Mouse (Mus musculus) MEL (cell line): ENCODE measurements around the gene Rhox3h. TPM values are rescaled to one million over a fixed set of nuclear protein-coding genes. Genes with fewer than 3 reads are reported as not detected.
"Not testable (repeated sequence)": the region's sequence is repeated elsewhere in the genome, so short reads cannot be mapped to it uniquely, and the experiment has no call there.

Experiments
- DNase-seq: peaks from one replicate; pipeline ENCODE4 v3.0.0; 2011; ENCODE audit warnings: low read depth, low spot score
- H3K27ac ChIP-seq: 2 replicates; pipeline ENCODE4 v1.5.1; 2012; ENCODE audit warnings: low read depth, mild to moderate bottlenecking, control low read depth, low read length, moderate library complexity; ENCODE audit not compliant: control insufficient read depth
- H3K27me3 ChIP-seq, 2 experiments: fragments of 150-350 bp in 1 of 2; sonication (generic) in 1 of 2; 2 replicates each; pipeline ENCODE4 v1.6.1; 2012; ENCODE audit warnings: low read length in 2 of 2, mild to moderate bottlenecking in 2 of 2, improper control_type of control experiment in 1 of 2, moderate library complexity in 1 of 2; ENCODE audit not compliant: insufficient read depth in 2 of 2, control insufficient read depth in 1 of 2
- H3K36me3 ChIP-seq, 2 experiments: 2 replicates each; pipeline ENCODE4 v1.6.1; 2012 to 2014; ENCODE audit warnings: low read length in 2 of 2, improper control_type of control experiment in 1 of 2, inconsistent platforms in 1 of 2, mild to moderate bottlenecking in 1 of 2; ENCODE audit not compliant: insufficient read depth in 2 of 2, control insufficient read depth in 1 of 2
- H3K4me1 ChIP-seq, 2 experiments: fragments of 150-350 bp in 1 of 2; sonication (generic) in 1 of 2; 2 replicates each; pipeline ENCODE4 v1.6.1; 2012; ENCODE audit warnings: low read length in 2 of 2, improper control_type of control experiment in 1 of 2, mild to moderate bottlenecking in 1 of 2; ENCODE audit not compliant: insufficient read depth in 2 of 2, control insufficient read depth in 1 of 2
- H3K4me3 ChIP-seq, 2 experiments: fragments of 150-350 bp in 1 of 2; sonication (generic) in 1 of 2; 2 replicates each; pipeline ENCODE4 v1.5.1; 2012; ENCODE audit warnings: low read depth in 2 of 2, low read length in 2 of 2, mild to moderate bottlenecking in 2 of 2, moderate library complexity in 2 of 2, control low read depth in 1 of 2, improper control_type of control experiment in 1 of 2; ENCODE audit not compliant: control insufficient read depth in 1 of 2, insufficient read depth in 1 of 2
- H3K79me2 ChIP-seq: 2 replicates; pipeline ENCODE4 v1.6.1; 2012; ENCODE audit warnings: mild to moderate bottlenecking, low read length, moderate library complexity; ENCODE audit not compliant: control insufficient read depth, poor library complexity, insufficient read depth
- H3K9ac ChIP-seq: 2 replicates; pipeline ENCODE4 v1.6.1; 2012; ENCODE audit warnings: low read depth, mild to moderate bottlenecking, control low read depth, low read length, moderate library complexity; ENCODE audit not compliant: control insufficient read depth, poor library complexity, severe bottlenecking
- H3K9me3 ChIP-seq: fragments of 150-350 bp; sonication (generic); replicated peaks from 2 replicates; pipeline ENCODE4 v1.6.1; 2012; ENCODE audit warnings: mild to moderate bottlenecking, low read length, improper control_type of control experiment, moderate library complexity; ENCODE audit not compliant: insufficient read depth
- BHLHE40 ChIP-seq: IDR thresholded peaks from 2 replicates; pipeline ENCODE4 v1.6.1; 2012; ENCODE audit warnings: low read depth, mild to moderate bottlenecking, inconsistent platforms, low read length, improper control_type of control experiment, borderline replicate concordance
- CHD1 ChIP-seq: IDR thresholded peaks from 2 replicates; pipeline ENCODE4 v1.6.1; 2012; ENCODE audit warnings: low read depth, mild to moderate bottlenecking, inconsistent platforms, low read length, improper control_type of control experiment
- CHD2 ChIP-seq: IDR thresholded peaks from 2 replicates; pipeline ENCODE4 v1.6.1; 2011; ENCODE audit warnings: low read length, improper control_type of control experiment
- E2F4 ChIP-seq: IDR thresholded peaks from 2 replicates; pipeline ENCODE4 v1.6.1; 2011; ENCODE audit warnings: low read depth, low read length, improper control_type of control experiment, borderline replicate concordance
- ELF1 ChIP-seq: IDR thresholded peaks from 2 replicates; pipeline ENCODE4 v1.6.1; 2014; ENCODE audit warnings: low read depth, mild to moderate bottlenecking, inconsistent platforms, low read length, improper control_type of control experiment, moderate library complexity
- ETS1 ChIP-seq: IDR thresholded peaks from 2 replicates; pipeline ENCODE4 v1.6.1; 2012; ENCODE audit warnings: low read depth, mild to moderate bottlenecking, inconsistent platforms, low read length, improper control_type of control experiment, moderate library complexity
- GABPA ChIP-seq: IDR thresholded peaks from 2 replicates; pipeline ENCODE4 v1.6.1; 2012; ENCODE audit warnings: low read depth, mild to moderate bottlenecking, inconsistent platforms, low read length, improper control_type of control experiment, moderate library complexity
- HCFC1 ChIP-seq: IDR thresholded peaks from 2 replicates; pipeline ENCODE4 v1.6.1; 2012; ENCODE audit warnings: low read depth, mild to moderate bottlenecking, inconsistent platforms, low read length, improper control_type of control experiment, moderate library complexity
- MAFK ChIP-seq: IDR thresholded peaks from 2 replicates; pipeline ENCODE4 v1.6.1; 2011; ENCODE audit warnings: low read depth, mild to moderate bottlenecking, low read length, improper control_type of control experiment, borderline replicate concordance
- MAX ChIP-seq: IDR thresholded peaks from 2 replicates; pipeline ENCODE4 v1.6.1; 2011; ENCODE audit warnings: low read length, improper control_type of control experiment
- MEF2A ChIP-seq: IDR thresholded peaks from 2 replicates; pipeline ENCODE4 v1.6.1; 2014; ENCODE audit warnings: low read depth, mild to moderate bottlenecking, inconsistent platforms, low read length, improper control_type of control experiment; ENCODE audit not compliant: poor library complexity, insufficient replicate concordance, severe bottlenecking; ENCODE audit errors: extremely low read depth
- MYB ChIP-seq: IDR thresholded peaks from 2 replicates; pipeline ENCODE4 v1.6.1; 2011; ENCODE audit warnings: mild to moderate bottlenecking, low read depth, low read length, improper control_type of control experiment
- MYC ChIP-seq: IDR thresholded peaks from 2 replicates; pipeline ENCODE4 v1.6.1; 2011; ENCODE audit warnings: low read depth, mild to moderate bottlenecking, low read length, improper control_type of control experiment, moderate library complexity
- NELFE ChIP-seq: IDR thresholded peaks from 2 replicates; pipeline ENCODE4 v1.6.1; 2011; ENCODE audit warnings: low read depth, low read length, improper control_type of control experiment
- NRF1 ChIP-seq: IDR thresholded peaks from 2 replicates; pipeline ENCODE4 v1.6.1; 2014; ENCODE audit warnings: low read depth, mild to moderate bottlenecking, inconsistent platforms, low read length, improper control_type of control experiment, moderate library complexity; ENCODE audit not compliant: poor library complexity, insufficient read depth, severe bottlenecking
- POLR2A ChIP-seq, 2 experiments: IDR thresholded peaks; 2 replicates each; pipeline ENCODE4 v1.6.1; 2011 to 2012; ENCODE audit warnings: low read length in 2 of 2, mild to moderate bottlenecking in 2 of 2, control low read depth in 1 of 2, improper control_type of control experiment in 1 of 2, low read depth in 1 of 2, moderate library complexity in 1 of 2; ENCODE audit not compliant: control insufficient read depth in 1 of 2, insufficient read depth in 1 of 2, poor library complexity in 1 of 2
- POLR2AphosphoS2 ChIP-seq: IDR thresholded peaks from 2 replicates; pipeline ENCODE4 v1.6.1; 2011; ENCODE audit warnings: low read length, improper control_type of control experiment
- POLR2AphosphoS5 ChIP-seq: IDR thresholded peaks from 2 replicates; pipeline ENCODE4 v1.6.1; 2012; ENCODE audit warnings: low read depth, borderline replicate concordance, mild to moderate bottlenecking, inconsistent platforms, low read length, moderate library complexity, mixed read lengths
- RCOR1 ChIP-seq: IDR thresholded peaks from 2 replicates; pipeline ENCODE4 v1.6.1; 2012; ENCODE audit warnings: low read depth, mild to moderate bottlenecking, inconsistent platforms, low read length, improper control_type of control experiment
- SMC3 ChIP-seq: IDR thresholded peaks from 2 replicates; pipeline ENCODE4 v1.6.1; 2011; ENCODE audit warnings: low read depth, low read length, improper control_type of control experiment
- TBP ChIP-seq: IDR thresholded peaks from 2 replicates; pipeline ENCODE4 v1.8.0; 2011; ENCODE audit warnings: low read depth, low read length, improper control_type of control experiment
- USF1 ChIP-seq: IDR thresholded peaks from 2 replicates; pipeline ENCODE4 v1.6.1; 2014; ENCODE audit warnings: low read depth, mild to moderate bottlenecking, inconsistent platforms, low read length, improper control_type of control experiment, moderate library complexity
- USF2 ChIP-seq, 2 experiments: IDR thresholded peaks; 2 replicates each; pipeline ENCODE4 v1.6.1; 2011 to 2012; ENCODE audit warnings: improper control_type of control experiment in 2 of 2, low read length in 2 of 2, borderline replicate concordance in 1 of 2, inconsistent platforms in 1 of 2, low read depth in 1 of 2, mild to moderate bottlenecking in 1 of 2; ENCODE audit not compliant: insufficient read depth in 1 of 2
- ZC3H11A ChIP-seq: IDR thresholded peaks from 2 replicates; pipeline ENCODE4 v1.6.1; 2012; ENCODE audit warnings: low read depth, mild to moderate bottlenecking, inconsistent platforms, low read length, improper control_type of control experiment
- ZKSCAN1 ChIP-seq: IDR thresholded peaks from 2 replicates; pipeline ENCODE4 v1.6.1; 2012; ENCODE audit warnings: low read depth, mild to moderate bottlenecking, inconsistent platforms, low read length, improper control_type of control experiment, moderate library complexity
- ZNF384 ChIP-seq: IDR thresholded peaks from 2 replicates; pipeline ENCODE4 v1.6.1; 2012; ENCODE audit warnings: low read depth, mild to moderate bottlenecking, inconsistent platforms, low read length, improper control_type of control experiment
- polyA plus RNA-seq, 2 experiments: library from polyadenylated mRNA; stranded (reverse) in 1 of 2; unstranded in 1 of 2; fragments of >175 nt in 1 of 2; fragments of >200 nt in 1 of 2; gene quantifications; 2 replicates each; pipeline versions ENCODE4 v1.2.1 to v1.2.4; 2012; ENCODE audit warnings: low replicate concordance in 2 of 2, low read depth in 1 of 2; ENCODE audit not compliant: insufficient read length in 2 of 2, insufficient read depth in 1 of 2, missing spikeins in 1 of 2
- total RNA-seq: library from RNA; depleted of rRNA; stranded (reverse); fragments of 300-350 nt; gene quantifications from 2 replicates; pipeline ENCODE4 v1.2.3, GENCODE M21; 2012; rRNA removed

Rhox3h gene
- total RNA-seq (not detected in 2 replicates), polyA plus RNA-seq (not detected)

GRCm38 (mm10) chrX:37668664-37669063 is at the start of gene Rhox3h:
TSS of gene Rhox3h (minus strand) at chrX:37668764.
- not testable (repeated sequence) for H3K36me3 ChIP-seq, DNase-seq, H3K27ac ChIP-seq, H3K4me1 ChIP-seq, H3K9me3 ChIP-seq, H3K79me2 ChIP-seq, H3K9ac ChIP-seq, H3K27me3 ChIP-seq, H3K4me3 ChIP-seq

- Histone ChIP-seq H3K9ac (no peak overlapping the region), H3K4me3 (no peak overlapping the region), H3K4me1 (no peaks in the 10 kb centered on the region), H3K27me3 (no peaks in the 10 kb centered on the region), H3K79me2 (no peaks in the 10 kb centered on the region), H3K36me3 (no peaks in the 10 kb centered on the region), H3K27ac (no peak overlapping the region), H3K9me3 (no peaks in the 10 kb centered on the region)
- no peak for DNase-seq
- TF ChIP-seq NELFE (no peak), CHD2 (no peak), NRF1 (no peak), USF1 (no peak), MEF2A (no peak), GABPA (no peak), MYB (no peak), USF2 (IDR thresholded peaks at IDR 0.05; ENCODE audit: borderline replicate concordance in 1 of 2, insufficient read depth in 1 of 2, low read depth in 1 of 2, low read length in 2 of 2) (no peak), ELF1 (no peak), BHLHE40 (no peak), TBP (no peak)
These were observed 33.3 kb upstream of the Rhox3h start for GRCm38 (mm10) chrX:37701821-37702387.

GRCm38 (mm10) chrX:37692261-37692660 is 23.7 kb upstream of the Rhox3h start:
- H3K4me3 ChIP-seq, result peak overlapping the region in 1 of 2 experiments; percentile 26; a peak in 2 of 4 replicates
- no peak overlapping the region for H3K9ac ChIP-seq
- H3K79me2 ChIP-seq, result no peaks in the 10 kb centered on the region
- no peaks in the 10 kb centered on the region for H3K27me3 ChIP-seq
- no peak overlapping the region for H3K27ac ChIP-seq
- H3K36me3 ChIP-seq, result no peaks in the 10 kb centered on the region
- H3K4me1 ChIP-seq, result no peaks in the 10 kb centered on the region
- no peaks in the 10 kb centered on the region for H3K9me3 ChIP-seq
- no peak for DNase-seq
- TF ChIP-seq USF2 (IDR thresholded peaks at IDR 0.05; ENCODE audit: borderline replicate concordance in 1 of 2, insufficient read depth in 1 of 2, low read depth in 1 of 2, low read length in 2 of 2) (no peak), POLR2AphosphoS5 (no peak), E2F4 (no peak), POLR2A (IDR thresholded peaks at IDR 0.05; ENCODE audit: control insufficient read depth in 1 of 2, insufficient read depth in 1 of 2, low read depth in 1 of 2, low read length in 2 of 2, poor library complexity in 1 of 2) (no peak), MAFK (no peak), SMC3 (no peak), ZC3H11A (no peak), RCOR1 (no peak), HCFC1 (no peak), MAX (no peak), ZNF384 (no peak), POLR2AphosphoS2 (no peak), MYC (no peak), ETS1 (no peak), ZKSCAN1 (no peak), CHD1 (no peak), CHD2 (no peak), ELF1 (no peak)
